Mouse (Mus musculus): ENCODE data around the gene Olfr324.

Olfr324 gene

DNA sequence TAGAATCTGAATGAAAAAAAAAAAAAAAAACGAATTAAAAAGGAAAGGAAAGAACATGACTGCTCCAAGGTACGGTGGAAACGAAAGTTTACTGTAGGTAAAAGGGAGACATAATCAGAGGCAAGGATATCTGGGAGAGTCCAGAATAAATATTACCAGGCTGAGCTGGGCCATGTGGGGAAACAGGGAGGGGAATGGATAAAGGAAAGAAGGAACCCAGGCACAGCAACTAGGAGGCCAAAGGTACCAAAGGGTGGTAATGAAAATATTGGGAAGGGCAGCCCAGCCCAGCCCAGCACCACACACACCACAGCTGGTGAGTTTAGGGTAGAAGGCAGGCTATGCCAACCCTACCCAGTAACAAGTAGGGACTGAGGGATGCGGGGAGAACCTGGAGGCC is 40.0 kb downstream of the Olfr324 start:
- no peak for DNase-seq (ENCODE audit: extremely low spot score)

DNA sequence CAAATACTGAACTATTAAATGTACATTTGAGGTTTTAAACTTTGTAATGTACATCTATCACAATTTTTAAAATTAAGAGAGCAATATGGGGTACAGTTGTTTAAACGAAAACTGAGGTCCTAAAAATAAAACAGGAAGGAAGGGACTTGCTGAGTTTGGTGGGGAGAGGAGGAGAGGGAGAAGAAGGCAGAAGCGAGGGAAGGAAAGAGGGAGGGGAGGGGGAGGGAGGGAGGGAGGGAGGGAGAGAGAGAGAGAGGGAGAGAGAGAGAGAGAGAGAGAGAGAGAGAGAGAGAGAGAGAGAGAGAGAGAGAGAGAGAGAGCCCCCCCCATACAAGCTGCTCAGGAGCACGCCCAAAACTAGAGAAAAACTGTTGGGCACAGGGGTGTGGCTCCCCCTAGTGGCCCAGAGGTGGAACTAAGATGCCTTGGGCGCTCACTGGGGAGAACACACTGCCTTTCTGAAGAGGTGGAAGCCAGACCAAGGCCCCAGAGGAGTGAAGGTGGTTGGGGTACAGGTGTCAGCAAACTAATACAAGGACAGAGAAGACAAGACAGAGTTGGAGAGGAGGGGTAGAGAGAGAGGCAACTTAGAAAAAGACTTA is 41.6 kb downstream of the Olfr324 start:
- peak; percentile 55 for DNase-seq (ENCODE audit: extremely low spot score)

DNA sequence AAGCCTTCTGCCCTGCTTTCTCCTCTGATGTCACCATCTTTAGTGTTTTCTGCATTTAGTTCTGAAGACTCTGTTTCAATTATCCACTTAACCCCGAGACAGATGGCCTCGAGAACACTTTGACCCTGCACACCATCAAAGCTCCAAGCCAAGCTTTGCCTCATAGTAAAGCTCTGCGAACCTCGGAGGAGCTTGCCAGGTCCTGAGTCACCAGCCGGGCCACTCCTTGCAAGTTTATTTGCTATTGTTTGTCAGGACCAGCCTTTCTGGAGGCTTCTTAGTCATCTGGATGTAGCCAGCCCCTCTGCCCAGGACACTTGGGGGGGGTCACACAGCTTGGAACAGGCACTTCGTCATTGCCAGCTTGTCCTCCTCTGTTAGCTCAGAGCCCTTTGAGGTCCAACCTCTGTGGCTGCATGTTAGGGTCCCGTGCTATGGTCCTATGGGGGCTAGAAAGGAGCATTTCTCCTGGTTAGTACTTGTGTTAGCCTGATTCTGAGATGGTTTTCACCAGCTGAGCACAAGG is 43.3 kb downstream of the Olfr324 start:
- DNase-seq (ENCODE audit: extremely low spot score), result no peak

DNA sequence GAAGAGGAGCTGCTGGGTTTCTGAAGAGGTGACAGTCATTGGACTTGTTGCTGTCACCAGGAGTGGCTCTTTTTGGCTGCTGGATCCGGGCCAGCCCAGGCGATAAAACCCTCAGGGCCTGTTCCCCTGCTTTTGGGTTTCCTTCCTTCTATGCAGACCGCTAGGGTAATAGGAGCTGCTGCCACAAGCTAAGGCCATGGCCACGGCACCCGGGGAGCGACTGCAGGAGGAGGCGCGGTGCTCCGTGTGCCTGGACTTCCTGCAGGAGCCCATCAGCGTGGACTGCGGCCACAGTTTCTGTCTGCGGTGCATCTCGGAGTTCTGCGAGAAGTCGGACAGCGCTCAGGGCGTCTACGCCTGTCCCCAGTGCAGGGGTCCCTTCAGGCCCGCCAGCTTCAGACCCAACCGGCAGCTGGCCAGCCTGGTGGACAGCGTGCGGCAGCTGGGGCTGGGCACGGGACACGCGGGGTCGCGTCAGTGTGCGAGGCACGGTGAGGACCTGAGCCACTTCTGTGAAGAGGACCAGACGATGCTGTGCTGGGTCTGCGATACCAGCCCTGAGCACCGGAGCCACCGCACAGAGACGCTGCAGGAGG is 45.5 kb downstream of the Olfr324 start, which contains the start of gene Trim58:
Gene Trim58, plus strand, starts transcription at position 194 of the 596 bp plus-strand sequence.
- DNase-seq (ENCODE audit: extremely low spot score), result peak; percentile 50

DNA sequence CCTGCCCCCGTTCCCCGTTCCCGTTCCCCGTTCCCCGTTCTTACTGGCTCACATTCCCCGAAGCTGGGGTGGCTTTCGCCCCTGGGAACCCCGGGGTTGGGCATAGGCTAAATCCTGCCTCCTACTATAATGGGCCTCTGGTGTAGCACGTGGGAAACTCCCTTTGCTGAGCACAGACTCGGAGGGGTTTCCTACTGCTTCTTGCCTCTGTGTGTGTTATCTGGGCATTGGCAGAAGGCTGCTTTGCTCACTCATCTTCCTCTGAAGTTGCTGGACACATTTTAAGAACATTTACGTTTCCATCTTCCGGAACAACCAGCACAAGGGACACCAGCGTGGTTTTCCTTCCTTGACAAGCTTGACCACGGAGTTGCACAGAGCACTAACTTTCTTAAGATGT is 46.1 kb downstream of the Olfr324 start:
- DNase-seq (ENCODE audit: extremely low spot score), result no peak

DNA sequence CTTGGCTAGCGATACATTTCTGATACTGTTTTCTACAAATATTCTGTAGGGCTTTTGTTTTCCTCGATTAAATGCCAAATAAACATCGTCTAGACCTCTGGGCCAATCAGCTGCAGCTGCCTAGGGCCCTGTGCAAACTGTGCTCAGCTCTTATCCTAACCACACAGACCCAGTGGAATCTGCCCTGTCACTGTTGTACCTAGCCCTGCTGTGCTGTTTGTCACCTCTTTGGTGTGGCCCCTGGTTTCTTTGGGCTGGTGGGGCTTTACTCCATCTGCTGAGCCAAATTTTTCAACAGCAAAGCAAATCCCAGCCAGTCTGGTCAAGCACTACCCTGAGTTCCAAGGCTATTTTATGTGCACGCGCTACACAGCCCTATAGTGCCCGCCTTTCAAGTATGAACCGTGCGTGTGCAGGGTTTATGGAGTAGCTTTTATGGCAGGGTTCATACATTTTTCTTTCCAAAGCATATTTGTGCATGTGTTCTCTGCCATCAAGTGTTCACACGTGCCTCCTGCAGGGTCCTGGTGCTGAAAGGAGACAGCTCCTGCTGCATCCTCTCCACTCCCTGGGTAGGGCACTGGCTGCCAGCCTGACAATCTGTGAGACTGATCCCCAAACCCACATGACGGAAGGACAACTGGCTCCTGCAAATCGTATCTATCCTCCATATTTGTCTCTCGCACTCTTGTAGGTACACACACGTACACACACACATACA is 46.9 kb downstream of the Olfr324 start:
- DNase-seq (ENCODE audit: extremely low spot score), result no peak

DNA sequence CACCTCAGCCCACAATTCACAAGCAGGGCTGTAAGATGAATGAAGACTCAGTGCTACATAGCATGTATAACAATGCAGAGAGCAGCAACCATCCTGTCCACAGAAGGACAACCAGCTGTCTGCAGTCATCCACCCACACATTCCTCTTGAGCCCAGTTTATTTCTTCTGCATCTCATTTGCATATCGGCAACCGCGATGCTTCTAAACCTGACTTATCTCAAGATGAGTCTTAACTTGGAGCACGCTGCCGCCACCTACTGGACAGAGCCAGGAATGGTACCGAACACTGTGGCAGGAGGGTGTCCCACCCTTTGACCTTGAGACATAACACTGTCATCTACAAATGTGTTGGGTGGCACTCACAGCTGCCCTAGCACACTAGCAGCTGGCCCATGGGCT is 48.4 kb downstream of the Olfr324 start:
- DNase-seq (ENCODE audit: extremely low spot score), result peak; percentile 31

Data from embryo, embryonic 9.5 days (tissue).